Mouse (Mus musculus) cerebellum, postnatal 4 days (tissue): ENCODE measurements around the gene Tmed5.
"Not testable (repeated sequence)": the region's sequence is repeated elsewhere in the genome, so short reads cannot be mapped to it uniquely, and the experiment has no call there.

Experiments used
- DNase-seq, 2 experiments: peaks; one replicate each; pipeline ENCODE4 v3.0.0; 2022; ENCODE audit warnings: low spot score in 2 of 2, mixed read lengths in 1 of 2

The Tmed5 gene

DNA sequence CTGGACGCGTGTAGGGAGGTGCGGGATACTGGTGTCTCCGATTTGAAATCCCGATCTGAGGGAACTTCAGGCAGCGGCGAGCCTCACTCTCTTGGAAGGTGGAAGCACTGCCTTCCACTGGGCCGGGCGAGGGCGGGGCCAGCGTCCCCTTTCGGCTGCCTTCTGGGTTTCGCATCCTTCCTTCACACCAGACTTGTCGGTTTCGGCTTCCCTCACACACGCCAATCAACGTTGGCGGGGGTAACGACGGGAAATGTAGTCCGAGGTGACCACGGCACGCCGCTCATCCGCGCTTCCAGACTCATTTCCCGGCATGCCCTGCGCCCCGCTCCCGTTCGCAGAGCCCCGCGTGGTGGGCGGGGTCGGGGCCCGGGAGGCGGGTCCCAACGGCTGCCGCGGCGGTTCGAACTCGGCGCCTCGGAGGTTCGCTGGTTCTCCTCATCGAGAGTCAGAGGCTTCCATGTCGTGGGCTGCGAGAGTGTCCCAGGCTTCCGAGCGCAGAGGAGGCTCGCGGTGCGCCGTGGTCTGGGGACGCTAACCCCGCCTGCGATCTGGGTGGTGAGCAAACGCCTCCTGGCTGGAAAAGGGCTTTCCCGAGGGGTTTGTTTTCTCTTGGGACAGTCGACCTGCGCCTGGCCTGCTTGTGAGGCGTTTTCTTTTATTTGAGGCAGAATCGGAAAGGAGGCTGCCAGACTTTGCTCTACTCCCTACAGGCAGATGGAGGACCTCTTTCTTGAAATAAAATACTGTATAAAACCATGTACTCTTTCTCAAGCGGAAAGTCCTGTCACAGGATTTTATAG lies at the start of gene Tmed5, which contains the start of gene Ccdc18:
Gene Tmed5, minus strand, starts transcription at position 180 of the 803 bp plus-strand sequence.
Gene Ccdc18, plus strand, starts transcription at position 435 of the 803 bp plus-strand sequence.
- peak; percentile 94 to 97 for DNase-seq

DNA sequence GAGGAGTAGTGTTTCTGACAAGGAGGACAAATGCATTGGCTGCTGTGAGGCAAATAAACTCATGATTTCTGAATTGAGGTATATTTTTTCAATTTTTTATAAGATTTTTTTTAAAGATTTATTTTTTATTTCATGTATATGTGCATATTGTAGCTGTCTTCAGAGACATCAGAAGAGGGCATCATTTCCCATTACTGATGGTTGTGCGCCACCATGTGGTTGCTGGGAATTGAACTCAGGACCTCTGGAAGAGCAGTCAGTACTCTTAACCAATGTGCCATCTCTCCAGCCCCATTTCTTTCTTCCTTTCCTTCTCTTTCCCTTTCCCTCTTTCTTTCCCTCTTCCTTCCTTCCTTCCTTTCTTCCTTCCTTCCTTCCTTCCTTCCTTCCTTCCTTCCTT lies 31.3 kb upstream of the Tmed5 start:
- peak in 1 of 2 experiments; percentile 17 for DNase-seq

DNA sequence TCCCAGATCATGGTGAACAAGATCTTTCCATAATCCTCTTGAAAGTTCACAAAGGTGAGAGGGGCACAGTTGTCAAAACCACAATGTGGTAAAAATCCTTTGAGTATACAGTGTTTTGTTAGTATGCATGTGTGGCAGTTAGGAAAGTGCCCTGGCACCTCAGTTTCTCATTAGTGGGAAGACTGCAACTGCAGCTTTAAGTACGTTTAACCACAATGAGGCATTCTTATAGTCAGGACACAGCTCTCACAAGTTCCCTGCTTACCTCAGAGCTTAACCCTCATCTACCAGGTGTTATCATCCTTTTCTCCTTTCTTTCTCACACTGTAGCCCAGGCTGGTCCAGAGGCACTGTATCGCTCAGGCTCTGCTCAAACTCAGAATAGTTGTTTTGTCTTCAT lies 28.4 kb upstream of the Tmed5 start:
- DNase-seq: no peak

DNA sequence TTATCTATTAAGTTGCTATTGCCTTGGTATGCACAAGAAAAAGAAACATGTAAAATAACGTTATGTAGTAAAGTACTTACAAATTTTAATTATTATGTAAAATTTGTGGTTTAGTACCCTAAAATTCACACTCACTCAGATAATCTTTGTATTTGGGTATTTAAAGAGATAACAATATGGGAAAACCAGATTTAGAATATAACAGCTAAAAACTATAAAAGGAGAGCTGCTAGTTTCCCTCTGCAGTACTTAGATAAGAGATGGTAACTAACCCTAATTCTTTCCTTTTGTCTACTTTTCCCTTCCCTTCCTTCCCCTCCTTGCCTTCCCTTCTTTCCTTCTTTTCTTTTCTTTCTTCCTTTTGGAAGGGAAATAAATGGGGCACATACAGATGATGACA lies 20.2 kb upstream of the Tmed5 start:
- DNase-seq: no peak

DNA sequence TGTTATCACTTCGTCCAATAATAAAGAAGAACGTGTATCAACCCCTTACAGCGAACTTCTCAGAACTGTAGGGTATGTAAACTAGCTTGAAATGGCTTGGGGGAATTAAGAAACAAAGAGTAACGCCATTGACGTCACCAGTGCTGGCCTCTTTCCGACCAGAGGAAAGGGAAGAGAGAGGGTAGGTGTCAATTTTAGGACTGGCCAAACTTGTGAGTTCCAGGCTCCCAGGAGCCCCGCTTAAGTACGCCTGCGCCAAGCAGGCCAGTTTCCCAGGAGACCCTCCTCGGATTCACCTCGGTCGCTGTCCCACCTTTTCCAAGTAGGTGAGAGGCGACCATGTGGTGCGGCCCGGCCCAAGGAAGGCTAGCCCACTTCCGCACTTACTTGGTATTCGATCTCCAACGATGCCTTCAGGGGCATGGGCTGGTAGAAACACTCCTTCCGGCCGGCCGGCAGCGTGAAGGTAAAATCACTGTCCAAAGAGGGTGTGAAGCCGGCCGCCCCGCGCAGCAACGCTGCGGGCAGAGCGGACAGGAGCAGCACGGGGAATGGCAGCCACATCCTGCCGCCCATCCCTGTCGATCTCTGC lies 475 bp downstream of the Tmed5 start:
- DNase-seq: peak in 1 of 2 experiments; percentile 23

DNA sequence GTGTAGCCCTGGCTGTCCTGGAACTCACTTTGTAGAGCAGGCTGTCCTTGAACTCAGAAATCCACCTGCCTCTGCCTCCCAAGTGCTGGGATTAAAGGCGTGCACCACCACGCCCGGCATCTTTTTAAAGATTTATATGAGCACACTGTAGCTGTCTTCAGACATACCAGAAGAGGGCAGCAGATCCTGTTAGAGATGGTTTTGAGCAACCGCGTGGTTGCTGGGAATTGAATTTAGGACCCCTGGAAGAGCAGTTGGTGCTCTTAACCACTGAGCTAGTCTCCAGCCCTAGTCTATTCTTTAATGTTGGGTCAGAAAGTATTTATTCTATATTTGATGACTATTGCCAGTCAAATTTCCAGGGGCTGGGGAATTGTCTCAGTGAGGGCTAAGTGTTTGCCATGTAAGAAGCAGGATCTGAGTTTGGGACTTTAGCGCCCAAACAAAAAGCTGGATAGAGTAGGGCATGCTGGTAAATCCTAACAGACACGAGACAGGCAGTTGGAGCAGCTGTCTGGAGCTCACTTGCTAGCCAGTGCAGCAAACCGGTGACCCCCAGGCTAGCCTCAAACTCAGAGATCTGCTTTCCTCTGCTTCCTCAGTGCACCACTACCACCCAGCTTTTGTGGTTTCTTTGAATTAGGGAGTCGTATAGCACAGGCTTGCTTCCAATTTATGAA lies 12.1 kb downstream of the Tmed5 start:
- DNase-seq: no peak

DNA sequence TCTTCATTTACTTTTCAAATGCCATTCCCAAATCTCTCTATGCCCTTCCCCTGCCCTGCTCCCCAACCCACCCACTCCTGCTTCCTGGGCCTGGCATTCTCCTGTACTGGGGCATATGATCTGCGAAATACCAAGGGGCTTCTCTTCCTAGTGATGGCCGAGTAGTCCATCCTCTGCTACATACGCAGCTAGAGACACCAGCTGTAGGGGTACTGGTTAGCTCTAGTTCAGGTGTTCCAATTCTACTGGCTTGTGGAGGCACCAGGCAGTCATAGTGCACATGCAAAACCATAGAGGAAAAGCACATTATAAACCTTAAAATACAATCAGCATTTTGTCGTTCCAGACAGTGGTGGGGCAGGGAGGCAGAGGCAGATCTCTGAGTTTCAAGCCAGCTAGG lies 14.7 kb downstream of the Tmed5 start:
- DNase-seq: no peak

DNA sequence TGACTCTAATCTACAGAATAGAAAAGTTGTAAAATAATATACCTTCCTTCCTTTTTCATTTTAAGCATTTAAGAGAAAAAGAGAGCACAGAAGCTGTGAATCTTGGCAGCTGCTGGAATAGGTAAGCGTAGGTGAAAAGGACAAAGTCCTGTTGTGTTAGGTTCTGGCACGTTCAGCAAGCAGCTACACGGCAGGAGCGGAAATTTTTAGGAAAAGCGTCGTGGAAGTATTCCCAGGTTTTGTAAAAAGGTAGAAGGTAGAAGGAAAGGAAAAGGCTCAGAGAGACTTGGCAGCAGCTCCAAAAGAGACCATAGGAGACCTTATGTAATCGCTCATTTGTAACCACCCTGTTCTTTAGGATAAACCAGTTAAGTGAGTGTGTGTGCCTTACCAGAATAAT lies 23.1 kb downstream of the Tmed5 start:
- DNase-seq: no peak

DNA sequence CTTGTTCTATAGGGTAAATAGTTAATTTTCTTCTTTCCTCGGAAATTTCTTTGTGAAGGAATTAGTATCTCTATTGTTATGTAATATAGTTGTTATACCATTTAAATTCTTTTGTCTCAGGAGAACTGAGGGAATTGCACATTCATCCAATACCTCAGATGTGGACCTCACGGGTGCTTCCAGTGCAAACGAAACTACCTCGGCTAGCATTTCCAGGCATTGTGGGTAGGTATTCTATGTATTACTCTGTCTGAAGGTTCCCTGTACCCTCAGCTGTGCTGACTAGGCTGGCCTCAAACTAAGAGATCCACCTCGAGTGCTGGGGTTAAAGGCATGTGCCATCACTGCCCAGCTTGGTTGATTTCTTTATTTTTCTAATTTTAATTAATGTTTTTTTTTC lies 28.1 kb downstream of the Tmed5 start:
- DNase-seq: no peak

DNA sequence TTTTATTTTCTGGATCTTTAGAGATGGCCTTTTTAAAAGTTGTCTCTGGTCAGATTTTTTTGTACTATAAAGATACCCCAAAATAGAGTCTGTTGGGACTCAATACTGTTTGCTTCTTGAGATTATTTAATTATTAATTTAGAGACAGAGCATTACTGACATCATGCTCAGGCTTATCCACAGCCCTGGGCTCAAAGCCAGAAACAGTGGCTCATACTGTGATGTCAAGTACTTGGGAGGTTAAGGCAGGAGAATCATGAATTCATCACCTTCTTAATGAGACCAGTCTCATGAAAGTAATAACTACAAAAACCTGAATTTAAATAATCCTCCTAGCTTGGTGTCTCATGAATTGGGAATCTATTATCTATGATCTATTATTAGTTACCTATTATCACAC lies 32.2 kb downstream of the Tmed5 start:
- DNase-seq: no peak

DNA sequence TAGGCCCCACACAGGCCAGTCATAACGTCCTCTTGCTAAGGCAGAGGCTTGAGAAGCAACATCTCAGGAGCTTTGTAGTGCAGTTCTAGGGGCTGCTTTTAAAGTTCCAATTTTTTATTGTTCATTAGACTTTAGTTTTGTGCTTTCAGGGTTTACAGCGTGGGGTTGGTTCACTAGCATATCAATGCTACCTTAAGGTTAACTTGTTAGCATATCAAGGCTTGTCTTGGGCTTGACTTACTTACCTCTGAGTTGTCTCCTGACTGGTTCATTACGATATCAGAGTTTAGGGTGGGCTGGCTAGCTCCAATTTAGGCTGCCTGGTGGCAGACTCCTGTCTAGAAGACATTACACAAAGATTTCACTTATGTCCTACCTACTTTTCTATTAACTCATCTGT lies 34.7 kb downstream of the Tmed5 start:
- no peak for DNase-seq

DNA sequence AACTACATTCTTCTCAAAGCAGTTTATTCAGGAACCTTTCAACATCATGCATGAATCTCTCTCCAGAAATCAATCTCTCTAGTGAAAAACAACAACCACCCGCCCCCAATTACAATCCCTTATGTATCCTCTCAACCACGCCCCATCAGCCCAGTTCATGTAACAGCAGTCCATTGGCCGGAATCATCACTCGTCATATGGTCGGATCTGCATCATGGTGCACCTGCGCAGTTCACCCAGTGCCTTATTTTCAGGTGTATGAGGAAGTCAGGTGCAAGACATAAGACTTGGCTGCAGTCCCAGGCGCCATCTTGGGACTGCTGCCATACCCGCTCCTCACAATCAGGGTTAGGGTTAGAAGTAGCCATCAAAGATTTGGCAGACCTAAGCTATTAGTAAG lies 39.7 kb downstream of the Tmed5 start:
- DNase-seq: not testable (repeated sequence)

DNA sequence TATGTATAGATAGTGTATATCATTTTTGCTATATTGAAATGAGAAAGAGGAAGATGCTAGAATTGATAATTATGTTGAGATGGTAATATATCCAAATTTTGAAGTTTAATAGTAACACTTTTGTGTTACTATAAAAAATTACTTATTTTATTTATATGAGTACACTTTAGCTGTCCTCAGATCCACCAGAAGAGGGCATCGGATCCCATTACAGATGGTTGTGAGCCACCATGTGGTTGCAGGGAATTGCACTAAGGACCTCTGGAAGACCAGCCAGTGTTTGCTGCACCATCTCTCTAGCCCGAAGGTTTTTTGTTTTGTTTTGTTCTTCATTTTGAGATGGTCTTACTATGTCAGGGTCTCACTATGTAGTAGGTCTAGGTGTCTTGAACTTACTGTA lies 47.0 kb downstream of the Tmed5 start:
- DNase-seq: no peak

DNA sequence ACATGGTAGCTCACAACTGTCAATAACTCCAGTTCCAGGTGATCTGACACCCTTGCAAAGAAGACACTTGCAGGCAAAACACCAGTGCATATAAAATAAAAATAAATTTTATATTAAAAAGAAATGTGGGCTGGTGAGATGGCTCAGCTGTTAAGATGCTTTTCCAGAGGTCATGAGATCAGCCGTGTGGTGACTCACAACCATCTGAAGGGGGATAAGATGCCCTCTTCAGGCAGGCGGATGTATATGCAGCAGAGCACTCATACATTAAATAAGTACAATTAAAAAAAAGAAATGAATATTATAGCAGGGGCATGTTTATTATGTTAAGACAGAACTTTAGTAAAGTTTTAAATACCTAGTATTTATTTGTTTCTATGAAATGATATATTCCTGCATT lies 50.0 kb downstream of the Tmed5 start:
- no peak for DNase-seq

DNA sequence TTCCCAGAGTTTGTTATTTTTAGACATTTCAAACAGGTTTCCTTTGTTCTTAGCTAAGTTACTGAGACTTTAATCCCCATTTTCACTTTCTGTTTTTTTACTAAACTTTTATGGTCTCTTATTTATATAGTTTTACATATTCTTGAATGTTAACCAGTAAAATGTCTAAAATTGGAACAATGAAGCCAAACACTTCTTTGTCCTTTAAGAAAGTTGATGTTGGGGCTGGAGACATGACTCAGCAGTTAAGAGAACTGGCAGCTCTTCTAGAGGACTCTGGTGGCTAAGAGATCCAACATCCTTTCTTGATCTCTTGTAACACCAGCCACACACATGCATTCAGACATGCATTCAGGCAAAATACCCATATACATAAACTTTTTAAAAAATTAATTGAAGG lies 52.8 kb downstream of the Tmed5 start:
- DNase-seq: no peak

DNA sequence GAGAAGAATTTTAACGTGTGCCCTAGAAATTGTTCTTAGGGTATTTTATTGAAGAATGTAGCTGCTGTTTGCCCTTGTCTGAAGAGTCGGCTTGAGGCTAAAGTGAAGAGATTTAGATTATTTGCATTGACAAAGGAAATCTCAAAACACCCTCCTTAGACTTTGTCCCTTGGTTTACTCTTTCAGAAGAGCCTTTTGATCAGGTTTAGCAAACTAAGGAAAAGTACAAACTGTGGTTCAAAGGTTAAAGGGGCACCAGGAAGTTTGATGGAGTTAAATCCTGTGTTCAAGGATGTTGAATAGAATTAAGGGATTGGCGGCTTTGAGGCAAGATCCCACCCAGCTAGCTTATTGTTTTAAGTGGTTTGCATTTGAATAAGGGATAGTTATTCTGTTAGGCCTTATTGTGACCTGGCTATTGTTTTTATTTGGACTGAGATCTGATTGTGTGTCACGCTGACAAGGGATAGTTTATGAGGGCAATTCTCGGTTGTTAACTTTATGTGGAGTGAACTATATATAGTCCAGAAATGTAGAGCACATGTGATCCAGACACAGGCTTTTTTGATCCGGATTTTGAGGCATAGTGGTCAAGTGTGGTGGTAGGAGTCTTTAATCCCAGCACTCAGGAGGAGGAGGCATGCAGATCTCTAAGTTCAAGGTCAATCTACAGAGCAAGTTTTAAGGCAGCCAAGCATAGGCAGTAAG lies 55.4 kb downstream of the Tmed5 start:
- no peak for DNase-seq

DNA sequence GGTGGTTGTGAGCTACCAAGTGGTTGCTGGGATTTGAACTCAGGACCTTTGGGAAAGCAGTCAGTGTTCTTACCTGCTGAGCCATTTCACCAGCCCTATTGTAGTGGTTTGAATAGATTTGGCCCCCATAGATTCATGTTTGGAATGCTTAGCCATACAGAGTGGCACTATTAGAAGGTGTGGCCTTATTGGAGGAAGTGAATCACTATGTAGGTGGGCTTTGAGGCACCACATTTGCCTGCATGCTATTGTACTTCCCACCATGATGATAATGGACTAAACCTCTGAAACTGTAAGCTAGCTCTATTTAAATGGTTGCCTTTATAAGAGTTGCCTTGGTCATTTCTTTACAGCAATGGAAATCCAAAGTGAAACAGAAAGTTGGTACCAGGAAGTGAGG lies 56.2 kb downstream of the Tmed5 start:
- DNase-seq: no peak

DNA sequence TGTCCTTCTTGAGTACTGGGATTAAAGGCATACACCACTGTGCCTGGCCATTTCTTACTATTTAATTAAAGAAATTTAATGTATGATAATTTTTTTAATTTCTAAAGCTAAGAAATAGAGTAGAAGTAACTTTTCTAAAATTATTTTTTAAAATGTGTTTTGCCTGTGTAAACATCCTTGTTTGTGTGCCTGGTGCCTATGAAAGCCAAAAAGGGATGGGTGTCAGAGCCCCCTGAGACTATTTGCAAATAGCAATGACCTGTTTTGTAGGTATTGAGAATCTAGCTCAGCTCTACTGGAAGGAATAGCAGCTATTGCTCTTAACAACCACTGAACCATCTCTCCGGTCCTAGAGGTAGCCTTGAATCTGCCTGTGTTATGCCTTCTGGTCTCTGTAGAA lies 60.1 kb downstream of the Tmed5 start:
- no peak for DNase-seq

DNA sequence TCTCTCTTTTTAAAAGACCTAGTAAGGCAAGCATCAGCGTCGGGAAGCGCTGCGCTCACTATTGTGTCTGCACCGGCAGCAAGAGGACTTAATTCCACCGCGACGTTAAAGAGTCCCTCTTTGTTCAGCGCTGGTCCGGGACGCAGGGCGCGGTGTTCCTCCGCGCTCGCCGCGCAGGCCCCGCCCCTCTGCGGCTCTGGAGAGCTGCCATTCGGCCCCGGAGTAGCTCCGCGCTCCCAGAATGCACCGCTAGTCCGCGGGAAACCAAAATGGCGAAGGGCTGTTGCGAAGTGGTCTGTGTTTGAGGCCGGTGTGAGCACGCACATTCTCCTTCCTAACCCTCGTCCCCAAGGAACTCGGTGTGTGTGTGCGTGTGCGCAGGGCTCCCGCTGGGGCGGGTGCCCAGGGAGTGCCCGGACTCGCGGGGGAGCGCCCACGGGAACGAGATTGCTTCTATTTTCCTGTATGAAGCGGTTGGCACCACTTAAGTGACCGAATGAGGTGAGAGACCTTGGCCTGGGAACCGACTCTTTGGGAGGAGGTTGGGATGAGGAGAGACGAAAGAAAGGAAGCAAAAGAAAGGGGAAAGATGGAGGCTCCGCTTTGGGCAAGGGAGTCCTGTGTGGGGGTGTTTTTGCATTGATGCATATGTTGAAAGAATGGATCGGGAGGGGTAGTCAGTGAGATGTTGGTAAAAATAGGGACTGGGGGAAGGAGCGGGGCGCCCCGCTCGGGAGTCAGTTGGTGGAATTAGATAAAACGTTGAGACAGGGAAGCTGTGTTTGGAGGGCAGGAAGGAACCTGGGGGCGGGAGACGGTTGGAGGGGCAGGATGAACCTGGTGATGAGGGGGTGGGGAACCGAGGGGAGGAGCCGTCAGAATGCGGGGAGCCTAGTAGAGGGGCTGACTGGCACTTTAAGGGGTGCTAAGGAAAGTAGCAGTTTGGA lies 66.7 kb downstream of the Tmed5 start, which contains the start of gene Mtf2:
Gene Mtf2, plus strand, starts transcription at position 210 of the 947 bp plus-strand sequence.
- DNase-seq: peak; percentile 92 to 98

DNA sequence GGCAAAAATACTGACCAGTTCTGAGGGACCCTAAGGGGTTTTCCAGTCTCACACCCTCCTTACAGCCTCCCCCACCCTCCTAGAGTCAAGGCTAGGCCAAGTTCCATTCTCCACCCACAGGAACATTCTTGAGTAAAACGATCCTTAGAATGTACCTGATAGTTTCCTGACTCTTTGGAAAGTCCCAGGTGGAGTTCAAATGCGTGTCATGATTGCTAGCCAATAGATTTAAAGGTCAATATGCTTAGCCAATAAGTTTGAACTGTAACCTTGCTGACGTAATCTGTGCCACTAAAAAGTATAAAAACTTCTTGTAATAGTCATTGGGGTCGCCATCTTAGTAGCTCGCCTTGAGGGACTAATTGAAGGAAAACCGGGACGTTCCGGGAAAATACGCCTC lies 72.0 kb downstream of the Tmed5 start:
- no peak for DNase-seq
